15 mouse cellular contexts compared by ENCODE assay signal in the genomic region with DNA sequence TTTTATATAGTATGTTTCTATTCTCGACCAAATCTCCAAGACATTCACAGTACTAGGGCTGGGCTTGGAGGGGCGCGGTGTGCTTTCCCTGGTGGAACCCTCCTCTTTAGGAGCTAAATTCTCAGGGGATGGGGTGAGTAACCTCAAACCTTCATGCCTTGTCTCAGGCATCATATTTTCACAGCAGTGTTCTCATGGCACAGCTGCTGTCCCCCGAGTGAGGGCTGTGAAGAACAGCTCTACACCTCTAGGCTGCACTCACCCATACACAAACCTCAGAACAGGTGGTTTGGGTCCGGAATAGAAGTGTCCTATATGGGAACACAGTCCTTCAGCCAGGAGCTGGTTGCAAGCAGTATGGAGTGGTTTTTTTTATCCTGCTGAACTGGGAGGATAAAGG.
"Had no signal": no experiment of that assay in that cellular context is flagged by ENCODE, and none has a peak within 500 bp of the region (broad histone marks: within the 10 kb centered on the region; RNA-seq: fewer than 3 reads in every experiment).

No protein-coding gene starts in this region.

- H3K4me1 ChIP-seq: stomach, embryonic 15.5 days had no signal

- H3K9me3 ChIP-seq: neural tube, embryonic 15.5 days; stomach, embryonic 15.5 days had no signal

- H3K27me3 ChIP-seq: neural tube, embryonic 15.5 days; stomach, embryonic 15.5 days had no signal

- H3K36me3 ChIP-seq: neural tube, embryonic 15.5 days; stomach, embryonic 15.5 days had no signal

- H3K27ac ChIP-seq: neural tube, embryonic 15.5 days; stomach, embryonic 15.5 days; stomach, postnatal 0 days had no signal

- DNase-seq: retina, postnatal 1 day; right cerebral cortex, adult 18-20 months; right cerebral cortex, postnatal 14 days; right cerebral cortex, postnatal 25 days; right cerebral cortex, postnatal 4 days; spleen, adult 18-20 months; thymus, adult 18-20 months; thymus, adult 2 months; thymus, postnatal 14 days; thymus, postnatal 25 days; thymus, postnatal 36 days; thymus, postnatal 4 days had no signal

- H3K9ac ChIP-seq: neural tube, embryonic 15.5 days; stomach, embryonic 15.5 days had no signal

- H3K4me3 ChIP-seq: neural tube, embryonic 15.5 days; stomach, embryonic 15.5 days had no signal

- H3K4me2 ChIP-seq: neural tube, embryonic 15.5 days; stomach, embryonic 15.5 days had no signal
